ENCODE assay signal across 26 mouse cellular contexts in the genomic region with DNA sequence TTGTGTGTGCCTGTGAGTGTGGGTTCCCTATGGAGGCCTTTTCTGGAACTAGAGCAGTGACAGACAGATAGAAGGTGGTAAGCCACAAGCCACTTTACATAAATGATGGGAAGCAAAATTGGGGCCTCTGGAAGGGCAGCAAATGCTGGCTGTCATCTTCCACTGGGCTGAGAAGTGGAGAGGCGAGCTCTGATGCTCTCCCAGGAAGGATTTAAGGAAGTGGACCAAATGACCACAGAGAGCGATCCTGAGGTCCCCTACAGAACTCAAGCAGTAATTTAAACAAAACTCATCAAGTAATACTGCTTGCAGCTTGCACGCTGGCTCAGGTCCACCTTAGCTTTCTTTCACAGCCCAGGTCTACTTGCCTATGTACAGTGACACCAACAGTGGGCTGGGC.
"Had no signal": no experiment of that assay in that cellular context is flagged by ENCODE, and none has a peak within 500 bp of the region (broad histone marks: within the 10 kb centered on the region; RNA-seq: fewer than 3 reads in every experiment).

No protein-coding gene starts in this region.

- H3K4me3 ChIP-seq: gastrocnemius, adult 2 months; heart, adult 2 months; heart, embryonic 13.5 days; heart, embryonic 15.5 days; hindbrain, embryonic 12.5 days; intestine, embryonic 15.5 days; left cerebral cortex, adult 2 months; limb, embryonic 10.5 days; limb, embryonic 12.5 days; liver, embryonic 13.5 days had no signal

- H3K27me3 ChIP-seq: heart, embryonic 13.5 days; heart, embryonic 15.5 days; hindbrain, embryonic 12.5 days; intestine, embryonic 15.5 days; limb, embryonic 12.5 days; liver, embryonic 13.5 days had no signal

- H3K36me3 ChIP-seq: heart, embryonic 13.5 days; heart, embryonic 15.5 days; hindbrain, embryonic 12.5 days; intestine, embryonic 15.5 days; limb, embryonic 10.5 days; limb, embryonic 12.5 days; liver, embryonic 13.5 days had no signal

- ATAC-seq: hindbrain, embryonic 16.5 days; inflammation-experienced regulatory T-cells, adult 6 months; intestine, embryonic 15.5 days; intestine, postnatal 0 days had no signal

- H3K4me1 ChIP-seq: heart, embryonic 13.5 days; heart, embryonic 15.5 days; liver, embryonic 13.5 days had no signal

- DNase-seq: gastrocnemius, adult 2 months; gastrocnemius, postnatal 10 days; gastrocnemius, postnatal 25 days; heart, adult 11 months; heart, adult 2 months; heart, postnatal 14 days; heart, postnatal 36 days; kidney, adult 18-20 months; kidney, adult 8-10 months; kidney, postnatal 10 days; kidney, postnatal 36 days; liver; liver, embryonic 13.5 days had no signal

- H3K9ac ChIP-seq: heart, embryonic 13.5 days; heart, embryonic 15.5 days; hindbrain, embryonic 12.5 days; hindbrain, embryonic 14.5 days; intestine, embryonic 15.5 days; limb, embryonic 12.5 days; liver, embryonic 13.5 days had no signal

- H3K27ac ChIP-seq: gastrocnemius, adult 2 months; heart, adult 2 months; heart, embryonic 13.5 days; heart, embryonic 15.5 days; hindbrain, embryonic 12.5 days; hindbrain, embryonic 14.5 days; intestine, embryonic 15.5 days; left cerebral cortex, adult 2 months; limb, embryonic 10.5 days; limb, embryonic 12.5 days; liver, embryonic 13.5 days had no signal

- H3K4me2 ChIP-seq: heart, embryonic 11.5 days; heart, embryonic 13.5 days; heart, embryonic 15.5 days; hindbrain, embryonic 12.5 days; hindbrain, embryonic 14.5 days; intestine, embryonic 15.5 days; limb, embryonic 12.5 days; liver, embryonic 11.5 days; liver, embryonic 13.5 days had no signal

- H3K9me3 ChIP-seq: heart, embryonic 13.5 days; heart, embryonic 15.5 days; intestine, embryonic 15.5 days; limb, embryonic 10.5 days; limb, embryonic 12.5 days; liver, embryonic 13.5 days had no signal
